Mouse (Mus musculus) midbrain, embryonic 14.5 days (tissue): ENCODE results near the gene Metap2. TPM values are rescaled to one million over a fixed set of nuclear protein-coding genes. Genes with fewer than 3 reads are reported as not detected.

Experiments
- polyA plus RNA-seq: library from polyadenylated mRNA; unstranded; fragments of >200 nt; fragmentation: Nextera tagmentation; extraction: Ambion mirVana; gene quantifications from 2 replicates; pipeline ENCODE4 v1.2.1, GENCODE M21; 2014

Metap2 gene
- polyA plus RNA-seq, 1 experiment from 2014 or later, result 173 TPM

Other genes with a start within 250 kb of the Metap2 start
- gene Usp44, start 65.5 kb downstream of the Metap2 start, polyA plus RNA-seq, result 0.26 and 0.84 TPM in 2 replicates
- gene Vezt, start 138.7 kb upstream of the Metap2 start, polyA plus RNA-seq, result 64.1 and 74.8 TPM in 2 replicates
- 1.6 and 3.1 TPM in 2 replicates for gene Fgd6, start 138.9 kb upstream of the Metap2 start, polyA plus RNA-seq